25 mouse cellular contexts compared by ENCODE assay signal in the genomic region with DNA sequence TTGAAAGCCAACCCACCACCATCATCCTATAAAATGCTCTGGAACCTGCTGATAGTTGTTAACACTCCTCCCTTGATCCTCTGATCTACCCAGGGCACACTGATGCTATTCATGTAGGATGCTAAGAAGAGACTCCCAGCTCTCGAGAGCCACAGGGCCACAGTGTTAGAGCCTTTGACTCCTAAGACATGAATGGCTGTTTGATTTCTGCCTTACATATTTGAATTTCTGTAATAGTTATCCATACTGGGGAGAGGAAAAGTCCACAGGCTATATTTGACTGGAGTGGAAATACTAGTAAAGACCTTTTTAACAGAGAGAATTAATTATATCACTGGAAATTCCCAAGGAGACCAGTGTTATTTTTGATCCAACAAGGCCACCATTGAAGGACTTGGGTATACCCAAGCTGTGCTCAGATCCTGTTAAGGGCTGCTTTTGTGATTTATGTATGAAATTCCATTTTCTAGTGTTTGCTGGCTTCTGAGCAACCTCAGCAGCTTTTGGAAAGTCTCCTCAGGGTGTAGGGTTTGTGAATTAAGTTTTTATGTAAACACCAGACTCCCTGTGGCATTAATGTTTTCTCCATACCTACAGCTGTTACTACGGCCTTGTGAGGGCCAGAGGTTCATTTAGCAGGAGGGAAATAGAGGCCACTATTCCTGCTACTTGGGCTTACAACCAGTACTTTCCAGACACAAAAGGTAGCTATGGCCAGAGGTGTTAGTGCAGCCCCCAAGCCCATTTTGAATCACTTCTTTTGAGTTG.
DNase-seq lines count a peak whose midpoint lies in the region; ATAC-seq lines count a peak whose summit lies in the region.
"Had no signal": no experiment of that assay in that cellular context is flagged by ENCODE, and none has a peak within 500 bp of the region (broad histone marks: within the 10 kb centered on the region; RNA-seq: fewer than 3 reads in every experiment).

No protein-coding gene starts in this region.

- no peak for ATAC-seq in embryonic facial prominence, embryonic 14.5 days (ENCODE audit: low read depth)
- peak; percentile 66 for ATAC-seq in limb, embryonic 13.5 days (ENCODE audit: low FRiP score, low read depth)
- ATAC-seq: forebrain, embryonic 15.5 days; hindbrain, embryonic 16.5 days; intestine, embryonic 15.5 days; Patski had no signal

- no peaks in the 10 kb centered on the region for H3K9me3 ChIP-seq in embryonic facial prominence, embryonic 14.5 days (ENCODE audit: control insufficient read depth, low read length)
- H3K9me3 ChIP-seq in limb, embryonic 13.5 days: no peaks in the 10 kb centered on the region
- H3K9me3 ChIP-seq: forebrain, embryonic 12.5 days; forebrain, embryonic 15.5 days; G1E; hindbrain, embryonic 10.5 days; hindbrain, embryonic 13.5 days; intestine, embryonic 15.5 days had no signal

- no peak overlapping the region for H3K4me2 ChIP-seq in embryonic facial prominence, embryonic 14.5 days (ENCODE audit: low read depth, low read length)
- H3K4me2 ChIP-seq in limb, embryonic 13.5 days (replicated peaks): no peak overlapping the region
- H3K4me2 ChIP-seq: forebrain, embryonic 12.5 days; forebrain, embryonic 15.5 days; heart, embryonic 11.5 days; hindbrain, embryonic 13.5 days; intestine, embryonic 15.5 days had no signal

- H3K4me1 ChIP-seq in embryonic facial prominence, embryonic 14.5 days (ENCODE audit: control insufficient read depth, insufficient read depth, low read length): no peaks in the 10 kb centered on the region
- H3K4me1 ChIP-seq in limb, embryonic 13.5 days: peaks cover 7% of the 10 kb centered on the region
- H3K4me1 ChIP-seq: intestine, embryonic 15.5 days had no signal

- H3K36me3 ChIP-seq in embryonic facial prominence, embryonic 14.5 days (ENCODE audit: control insufficient read depth, insufficient read depth, low read length): peaks cover 28% of the 10 kb centered on the region
- peaks cover 53% of the 10 kb centered on the region for H3K36me3 ChIP-seq in limb, embryonic 13.5 days
- H3K36me3 ChIP-seq: forebrain, embryonic 12.5 days; G1E; hindbrain, embryonic 10.5 days; hindbrain, embryonic 13.5 days; intestine, embryonic 15.5 days had no signal

- intact Hi-C loops in heart, postnatal 36 days (cut with DNase I): no loop called here

- no peak overlapping the region for H3K4me3 ChIP-seq in embryonic facial prominence, embryonic 14.5 days (ENCODE audit: low read depth, low read length)
- H3K4me3 ChIP-seq in limb, embryonic 13.5 days: no peak overlapping the region
- H3K4me3 ChIP-seq: erythroblast, embryonic 14.5 days; forebrain, embryonic 12.5 days; forebrain, embryonic 15.5 days; hindbrain, embryonic 10.5 days; hindbrain, embryonic 13.5 days; intestine, embryonic 15.5 days had no signal

- H3K27ac ChIP-seq in embryonic facial prominence, embryonic 14.5 days (replicated peaks; ENCODE audit: low read depth, low read length): 0 out of 2 replicates have a peak overlapping the region, but pooled peaks have one; percentile 28
- H3K27ac ChIP-seq in limb, embryonic 13.5 days: peak overlapping the region; percentile 70
- H3K27ac ChIP-seq: forebrain, embryonic 12.5 days; forebrain, embryonic 15.5 days; hindbrain, embryonic 10.5 days; hindbrain, embryonic 13.5 days; intestine, embryonic 15.5 days had no signal

- DNase-seq in heart, adult 11 months: peak; percentile 21
- DNase-seq in heart, postnatal 36 days: no peak
- DNase-seq in embryonic facial prominence, embryonic 14.5 days (ENCODE audit: low spot score): peak; percentile 27
- DNase-seq in thymus, postnatal 14 days: no peak
- no peak for DNase-seq in frontal cortex, adult 2 months (ENCODE audit: extremely low spot score in 1 of 2, low spot score in 1 of 2)
- DNase-seq: adrenal gland, postnatal 10 days; adrenal gland, postnatal 36 days; B cell, adult 2 months; cerebellum, adult 18-20 months; cerebellum, adult 9-10 months; cerebellum, postnatal 25 days; gastrocnemius, postnatal 10 days; gastrocnemius, postnatal 36 days had no signal

- WGBS in embryonic facial prominence, embryonic 14.5 days: 52% methylated on average over 2 of the region's 2 CpGs
- WGBS in limb, embryonic 13.5 days: 37% methylated on average over 2 of the region's 2 CpGs

- H3K27me3 ChIP-seq in embryonic facial prominence, embryonic 14.5 days (replicated peaks; ENCODE audit: control insufficient read depth, insufficient read depth, low read length): no peaks in the 10 kb centered on the region
- no peaks in the 10 kb centered on the region for H3K27me3 ChIP-seq in limb, embryonic 13.5 days
- H3K27me3 ChIP-seq: CH12.LX; forebrain, embryonic 12.5 days; forebrain, embryonic 15.5 days; hindbrain, embryonic 13.5 days; intestine, embryonic 15.5 days; Patski had no signal

- H3K9ac ChIP-seq in embryonic facial prominence, embryonic 14.5 days (ENCODE audit: low read depth, low read length): no peak overlapping the region
- no peak overlapping the region for H3K9ac ChIP-seq in limb, embryonic 13.5 days
- H3K9ac ChIP-seq: forebrain, embryonic 12.5 days; forebrain, embryonic 15.5 days; hindbrain, embryonic 13.5 days; intestine, embryonic 15.5 days had no signal

Comparison
In these comparisons a context has a peak if more than half of its experiments do, and no peak if none do; other contexts are left out.
1. DNase-seq: peak in heart, adult 11 months (single experiment) and embryonic facial prominence, embryonic 14.5 days (single experiment); none in heart, postnatal 36 days (0 of 2), thymus, postnatal 14 days (single experiment) and frontal cortex, adult 2 months (0 of 2).